Mouse (Mus musculus) adipose tissue, adult 10 weeks (tissue): Measurements from ENCODE around the gene Relt. TPM values are rescaled to one million over a fixed set of nuclear protein-coding genes. Genes with fewer than 3 reads are reported as not detected.

Experiments used
- polyA plus RNA-seq: library from polyadenylated mRNA; stranded (reverse); fragments of 350-450 nt; fragmentation: Illumina TruSeq; extraction: RNeasy Lipid Tissue Mini Kit (QIAGEN cat#74804); gene quantifications from one replicate; pipeline ENCODE4 v1.2.3, GENCODE M21; 2014; ENCODE audit warnings: low read depth, low replicate concordance

The Relt gene
- 2.3 TPM for polyA plus RNA-seq

DNA sequence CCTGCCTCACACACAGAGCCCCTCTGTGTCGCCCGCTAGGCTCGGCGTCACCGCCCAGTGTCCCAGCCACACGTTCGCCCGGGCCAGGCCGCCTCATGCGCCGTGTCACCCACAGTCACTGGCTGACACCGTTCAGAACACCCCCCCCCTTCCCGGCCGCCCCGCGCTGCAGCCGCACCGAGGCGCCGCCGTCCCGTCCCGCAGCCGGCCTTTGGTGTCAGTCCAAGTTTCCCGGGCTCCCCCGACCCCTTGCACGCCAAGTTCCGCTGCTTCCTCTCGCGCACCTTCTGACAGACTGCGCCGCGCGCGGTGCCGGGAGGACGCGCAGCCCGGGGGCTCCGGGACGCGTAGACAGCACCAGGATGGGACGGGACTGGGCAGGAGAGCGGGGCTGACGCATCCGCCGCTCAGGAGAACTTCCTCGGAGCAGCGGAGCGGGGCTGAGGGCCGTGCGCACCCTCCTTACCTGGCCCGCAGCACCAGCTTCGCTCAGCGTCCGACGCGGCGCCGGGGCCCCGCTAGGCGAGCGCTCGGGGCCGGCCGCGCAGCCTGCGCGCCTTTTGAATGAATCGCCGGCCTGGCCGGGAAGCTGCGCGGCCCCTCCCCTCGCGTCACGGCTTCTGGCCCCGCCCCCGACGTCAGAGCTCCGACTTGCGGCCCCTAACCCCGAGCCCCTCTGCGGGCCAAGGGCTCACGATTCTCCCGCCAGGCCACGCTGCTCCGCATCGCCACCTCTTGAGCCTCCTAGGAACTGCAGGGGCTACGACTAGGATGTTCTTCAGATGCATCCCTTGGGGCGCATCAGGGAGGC is at the start of gene Relt:
TSS of gene Relt (minus strand) at position 619 of the 811 bp plus-strand sequence.

Other genes with a start within 250 kb of the Relt start
- gene Plekhb1, start 201.0 kb downstream of the Relt start, polyA plus RNA-seq, result 18.3 TPM
- gene Fam168a, start 156.8 kb downstream of the Relt start, polyA plus RNA-seq, result 21.4 TPM
- gene Arhgef17, start 68.7 kb upstream of the Relt start, polyA plus RNA-seq, result 15.4 TPM
- 7.3 TPM for gene P2ry6, start 111.2 kb upstream of the Relt start, polyA plus RNA-seq
- 2.6 TPM for gene P2ry2, start 149.4 kb upstream of the Relt start, polyA plus RNA-seq
- 9.6 TPM for gene Fchsd2, start 229.4 kb upstream of the Relt start, polyA plus RNA-seq